Mouse (Mus musculus) gastrocnemius, adult 2 months (tissue): Measurements from ENCODE around the gene Olfr998. TPM values are rescaled to one million over a fixed set of nuclear protein-coding genes. Genes with fewer than 3 reads are reported as not detected.
A peak's percentile ranks its signal among the peaks of the same experiment; 100 is the strongest.
"Not testable (repeated sequence)": the region's sequence is repeated elsewhere in the genome, so short reads cannot be mapped to it uniquely, and the experiment has no call there.

Source experiments
- DNase-seq: peaks from one replicate; pipeline ENCODE4 v3.0.0; 2022
- H3K27ac ChIP-seq: fragments of 200-600 bp; 2 replicates; pipeline ENCODE4 v1.8.1; 2022; ENCODE audit warnings: mild to moderate bottlenecking
- H3K4me3 ChIP-seq: fragments of 200-600 bp; 2 replicates; pipeline ENCODE4 v1.8.1; 2022; ENCODE audit warnings: mild to moderate bottlenecking, moderate library complexity
- CTCF ChIP-seq: fragments of 200-600 bp; IDR thresholded peaks from 2 replicates; pipeline ENCODE4 v1.8.1; 2022; ENCODE audit warnings: antibody characterized with exemption, mild to moderate bottlenecking, moderate library complexity
- intact Hi-C: fragments of 180-260 bp; cut with DNase I; formaldehyde crosslinking; loops from one replicate; pipeline ENCODE4 v1.15.1; 2025
- long read RNA-seq, 2 experiments: library from polyadenylated mRNA; stranded (forward); transcript quantifications; one replicate each; pipeline ENCODE4 v2.0.0; 2021
- total RNA-seq, 2 experiments: library from RNA; stranded (reverse); gene quantifications; 2 replicates each; pipeline ENCODE4 v1.2.3; 2021

The Olfr998 gene
- not detected for total RNA-seq
- long read RNA-seq, experiment 1 = 0 reads
- long read RNA-seq, experiment 2 = 0 reads

- intact Hi-C loops = not testable (repeated sequence)
Observed at GRCm38 (mm10) chr2:85588648-85589047, at the start of gene Olfr998. Olfr998 (plus strand) TSS chr2:85588948.

GRCm38 (mm10) chr2:85554806-85555205, 33.9 kb upstream of the Olfr998 start:
- H3K27ac ChIP-seq = no peak overlapping the region
- DNase-seq = no peak
- no peak overlapping the region for H3K4me3 ChIP-seq
- intact Hi-C loops = no loop called here
- TF ChIP-seq CTCF = no peak

More at GRCm38 (mm10) chr2:85588648-85589047, at the start of gene Olfr998:
- not testable (repeated sequence) for DNase-seq, H3K4me3 ChIP-seq, H3K27ac ChIP-seq

- no peak for TF ChIP-seq CTCF
- Histone ChIP-seq H3K4me3 (no peak overlapping the region), H3K27ac (no peak overlapping the region)
- intact Hi-C loops = loop anchor here (2.0 kb wide), 2 partner anchors 313 to 437 kb away; no protein-coding TSS in a partner anchor
- DNase-seq = no peak
Observed at GRCm38 (mm10) chr2:85560226-85560625, 28.5 kb upstream of the Olfr998 start.

- DNase-seq = no peak
- Histone ChIP-seq H3K4me3 (no peak overlapping the region), H3K27ac (no peak overlapping the region)
- intact Hi-C loops = loop anchor here (2.0 kb wide), 2 partner anchors 314 to 438 kb away; no protein-coding TSS in a partner anchor
- TF ChIP-seq CTCF = peak; percentile 82
Observed at GRCm38 (mm10) chr2:85561187-85561586, 27.6 kb upstream of the Olfr998 start.

GRCm38 (mm10) chr2:85578915-85579314, 9.8 kb upstream of the Olfr998 start, which contains the start of gene Olfr996:
Olfr996 (plus strand) TSS chr2:85579215.
- intact Hi-C loops = no loop called here
- DNase-seq = no peak
- no peak for TF ChIP-seq CTCF
- no peak within 1 kb of the TSS for H3K27ac ChIP-seq
- no peak within 1 kb of the TSS for H3K4me3 ChIP-seq

- H3K4me3 ChIP-seq = no peak within 1 kb of the TSS
- H3K27ac ChIP-seq = no peak within 1 kb of the TSS
- no peak for TF ChIP-seq CTCF
- intact Hi-C loops = no loop called here
- DNase-seq = no peak
Observed at GRCm38 (mm10) chr2:85611803-85612202, 23.1 kb downstream of the Olfr998 start, which contains the start of gene Olfr1000. Olfr1000 (minus strand) TSS chr2:85611903.

Other genes with a start within 250 kb of the Olfr998 start
- gene Olfr987, start 249.6 kb upstream of the Olfr998 start, total RNA-seq = not detected
- gene Olfr988, start 225.7 kb upstream of the Olfr998 start, total RNA-seq = not detected
- not detected for gene Olfr992, start 179.5 kb upstream of the Olfr998 start, total RNA-seq
- gene Olfr993, start 174.1 kb upstream of the Olfr998 start, total RNA-seq = not detected
- not detected for gene Olfr994, start 152.5 kb upstream of the Olfr998 start, total RNA-seq
- gene Olfr995, start 145.3 kb upstream of the Olfr998 start, total RNA-seq = not detected
- gene 4833423E24Rik, start 69.9 kb upstream of the Olfr998 start, total RNA-seq = not detected
- gene Olfr996, start 9.7 kb upstream of the Olfr998 start, total RNA-seq = not detected
- gene Olfr1000, start 23.0 kb downstream of the Olfr998 start, total RNA-seq = not detected
- gene Olfr1002, start 61.8 kb downstream of the Olfr998 start, total RNA-seq = not detected
- gene Olfr154, start 75.5 kb downstream of the Olfr998 start, total RNA-seq = not detected
- gene Olfr1006, start 89.8 kb downstream of the Olfr998 start, total RNA-seq = not detected
- gene Olfr1008, start 100.5 kb downstream of the Olfr998 start, total RNA-seq = not detected
- not detected for gene Olfr1009, start 126.5 kb downstream of the Olfr998 start, total RNA-seq
- gene Olfr1012, start 173.8 kb downstream of the Olfr998 start, total RNA-seq = not detected
- gene Olfr1013, start 178.2 kb downstream of the Olfr998 start, total RNA-seq = not detected
- gene Olfr1014, start 183.8 kb downstream of the Olfr998 start, total RNA-seq = not detected
- gene Olfr1015, start 193.1 kb downstream of the Olfr998 start, total RNA-seq = not detected
- gene Olfr1016, start 213.6 kb downstream of the Olfr998 start, total RNA-seq = not detected
- gene Olfr1018, start 229.5 kb downstream of the Olfr998 start, total RNA-seq = not detected